Mouse (Mus musculus) T-helper 17 cell (primary cell): ENCODE results near the gene Srrm3.

Source experiments
- in situ Hi-C, 2 experiments: fragments of 300-600 bp; cut with MboI, MseI; formaldehyde crosslinking; loops; 1 replicate in 1 of 2; 2 replicates in 1 of 2; pipeline ENCODE4 v1.15.1; 2025; ENCODE audit warnings: high pct_unique_total_duplicates in 2 of 2

The Srrm3 gene

GRCm38 (mm10) chr5:135903058-135903457 is 96.4 kb downstream of the Srrm3 start:
- in situ Hi-C loops: loop anchor here in 1 of 2 experiments (5.0 kb wide), 1 partner anchor 1116 kb away; no protein-coding TSS in a partner anchor

GRCm38 (mm10) chr5:135903551-135904151 is 97.0 kb downstream of the Srrm3 start:
- in situ Hi-C loops: loop anchor here in 1 of 2 experiments (5.0 kb wide), 1 partner anchor 1116 kb away; no protein-coding TSS in a partner anchor

GRCm38 (mm10) chr5:135904259-135904658 is 97.6 kb downstream of the Srrm3 start:
- in situ Hi-C loops: loop anchor here in 1 of 2 experiments (5.0 kb wide), 1 partner anchor 1117 kb away; no protein-coding TSS in a partner anchor

DNA sequence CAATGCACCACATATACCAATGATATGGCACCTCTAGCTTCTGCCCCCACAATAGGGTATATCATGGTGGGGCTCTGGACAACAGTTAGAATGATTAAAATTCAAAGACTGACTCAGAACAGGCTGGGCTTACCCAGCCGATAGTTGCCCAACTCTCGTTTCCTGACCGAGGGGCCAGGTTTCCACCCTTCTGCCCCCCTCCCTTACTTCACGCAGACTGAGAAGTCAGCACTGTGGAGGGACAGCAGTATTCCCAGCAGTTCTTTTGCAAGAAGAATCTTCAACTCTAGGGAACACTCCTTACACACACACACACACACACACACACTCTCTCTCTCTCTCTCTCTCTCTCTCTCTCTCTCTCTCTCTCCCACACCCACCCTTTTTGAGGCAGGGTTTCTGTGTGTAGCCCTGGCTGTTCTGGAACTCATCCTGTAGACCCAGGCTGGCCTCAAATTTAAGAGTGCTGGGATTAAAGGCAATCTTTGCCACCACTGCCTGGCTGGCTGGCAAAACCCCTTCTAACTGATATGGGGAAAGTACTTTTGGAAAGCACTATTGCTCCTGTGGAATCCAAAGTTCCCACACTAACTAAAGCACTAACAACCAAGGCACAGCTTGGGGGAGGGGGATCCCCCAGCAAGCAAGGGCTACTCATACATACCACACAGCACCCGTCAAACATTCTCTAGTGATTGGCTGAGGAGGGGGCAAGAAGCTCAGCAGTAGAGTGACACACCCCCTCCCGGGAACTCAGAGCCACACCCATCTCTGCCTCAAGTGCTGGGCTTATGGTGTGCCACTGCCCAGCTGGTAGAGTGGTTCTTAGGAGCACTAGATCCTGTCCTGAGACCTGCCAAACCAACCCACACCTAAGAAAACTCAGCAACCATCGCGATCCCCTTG is 98.9 kb downstream of the Srrm3 start:
- in situ Hi-C loops: no loop called here

GRCm38 (mm10) chr5:135906846-135907245 is 100.2 kb downstream of the Srrm3 start:
- in situ Hi-C loops: no loop called here

GRCm38 (mm10) chr5:135907256-135907655 is 100.6 kb downstream of the Srrm3 start:
- in situ Hi-C loops: no loop called here

DNA sequence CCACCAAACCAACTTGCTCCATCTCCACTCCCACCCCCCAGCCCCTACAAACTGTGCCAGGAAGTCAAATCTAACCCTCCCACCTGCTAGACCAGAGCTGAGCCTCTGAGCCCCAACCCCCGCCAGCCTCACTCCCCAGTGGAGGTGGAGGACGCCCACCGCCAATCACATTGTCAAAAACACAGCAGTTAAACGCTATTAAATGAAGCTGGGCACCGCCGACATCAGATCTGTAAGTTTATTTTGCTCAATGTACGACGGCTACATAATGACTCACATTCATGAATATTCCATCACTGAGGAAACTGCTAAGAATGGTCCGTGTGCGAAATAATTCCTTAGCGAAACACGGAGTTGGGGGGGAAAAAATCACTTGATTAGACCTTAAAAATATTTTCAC is 101.5 kb downstream of the Srrm3 start:
- in situ Hi-C loops: no loop called here

DNA sequence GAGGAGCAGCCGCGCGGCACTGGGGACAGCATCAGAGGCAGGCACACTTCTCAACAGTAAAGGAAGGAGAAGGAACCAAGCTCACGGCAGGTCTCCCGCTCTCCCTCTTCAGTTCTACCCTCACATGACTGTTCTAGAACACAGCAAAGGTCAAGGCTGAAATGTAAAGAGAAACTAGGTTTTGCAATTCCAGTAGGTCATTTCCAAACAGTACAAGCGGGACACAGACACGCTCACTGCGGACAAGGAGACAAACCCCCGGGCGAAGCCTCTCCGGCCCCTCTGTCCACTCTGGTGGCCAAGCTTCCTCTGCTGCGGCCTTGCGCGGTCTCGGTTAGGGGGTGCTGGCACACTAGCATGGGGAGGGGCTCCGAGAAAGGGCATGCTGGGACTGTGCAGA is 102.3 kb downstream of the Srrm3 start:
- in situ Hi-C loops: no loop called here

DNA sequence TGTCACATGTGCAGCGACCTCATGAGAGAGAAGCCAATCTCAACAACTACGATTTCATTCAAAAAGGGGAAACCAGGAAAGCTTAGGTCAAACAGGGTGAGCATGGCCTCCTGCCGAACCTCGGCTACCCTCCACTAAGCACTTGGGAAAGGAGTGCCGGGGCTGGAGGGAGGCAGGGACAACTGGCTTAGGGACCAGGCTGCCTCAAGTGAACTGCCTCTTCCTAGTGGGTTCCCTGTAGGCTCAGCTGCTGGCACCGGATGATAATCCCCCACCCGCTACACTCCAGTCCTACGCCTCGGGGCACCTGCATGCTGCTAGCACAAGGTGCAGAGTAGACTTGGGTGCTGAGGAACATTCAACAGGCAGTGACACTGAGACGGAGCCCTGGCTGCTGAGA is 103.0 kb downstream of the Srrm3 start:
- in situ Hi-C loops: no loop called here

- in situ Hi-C loops: no loop called here
These were observed 104.1 kb downstream of the Srrm3 start for GRCm38 (mm10) chr5:135910813-135911212.

GRCm38 (mm10) chr5:135911633-135912220 is 105.0 kb downstream of the Srrm3 start:
- in situ Hi-C loops: no loop called here

DNA sequence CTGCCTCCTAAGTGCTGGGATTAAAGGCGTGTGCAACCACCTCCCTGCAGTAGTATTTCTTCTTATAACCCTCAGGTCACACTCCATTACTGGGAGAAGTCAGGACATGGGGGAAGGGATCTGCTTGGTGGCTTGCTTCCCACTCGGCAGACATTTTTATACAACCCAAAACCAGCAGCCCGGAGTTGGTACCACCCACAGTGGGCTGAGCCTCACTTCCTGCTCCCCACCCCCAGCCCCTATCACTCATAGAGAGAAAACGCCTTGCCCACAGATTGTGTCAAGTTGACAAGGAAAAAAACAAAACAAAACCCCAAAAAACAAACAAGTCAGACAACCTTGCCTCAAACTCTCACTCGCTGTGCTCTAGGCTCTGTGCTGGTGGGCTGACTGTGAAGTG is 106.5 kb downstream of the Srrm3 start:
- in situ Hi-C loops: no loop called here

DNA sequence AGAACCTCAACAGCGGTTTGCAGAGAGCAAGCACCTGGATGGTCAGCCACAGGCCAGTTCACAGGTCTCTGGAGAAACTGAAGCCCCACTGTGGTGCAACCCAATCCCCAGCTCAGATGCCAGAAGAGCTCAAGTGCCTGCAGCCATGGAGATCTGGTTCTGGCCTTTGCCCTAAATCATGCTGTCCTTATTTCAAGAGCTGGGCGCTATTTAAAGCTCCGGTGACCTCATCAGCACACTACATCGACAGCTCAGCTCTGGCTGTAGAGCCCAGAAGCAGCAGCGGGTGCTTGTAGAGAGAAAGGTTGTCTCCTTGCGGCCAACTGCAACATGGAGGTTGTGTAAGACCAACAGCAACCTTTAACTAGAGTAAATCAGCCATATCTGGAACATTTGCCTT is 107.5 kb downstream of the Srrm3 start:
- in situ Hi-C loops: no loop called here

- in situ Hi-C loops: no loop called here
These were observed 109.4 kb downstream of the Srrm3 start for GRCm38 (mm10) chr5:135916051-135916565.

- in situ Hi-C loops: no loop called here
These were observed 109.9 kb downstream of the Srrm3 start for GRCm38 (mm10) chr5:135916601-135917000.

GRCm38 (mm10) chr5:135917327-135918058 is 110.8 kb downstream of the Srrm3 start:
- in situ Hi-C loops: no loop called here

- in situ Hi-C loops: no loop called here
These were observed 111.4 kb downstream of the Srrm3 start for GRCm38 (mm10) chr5:135918059-135918437.

DNA sequence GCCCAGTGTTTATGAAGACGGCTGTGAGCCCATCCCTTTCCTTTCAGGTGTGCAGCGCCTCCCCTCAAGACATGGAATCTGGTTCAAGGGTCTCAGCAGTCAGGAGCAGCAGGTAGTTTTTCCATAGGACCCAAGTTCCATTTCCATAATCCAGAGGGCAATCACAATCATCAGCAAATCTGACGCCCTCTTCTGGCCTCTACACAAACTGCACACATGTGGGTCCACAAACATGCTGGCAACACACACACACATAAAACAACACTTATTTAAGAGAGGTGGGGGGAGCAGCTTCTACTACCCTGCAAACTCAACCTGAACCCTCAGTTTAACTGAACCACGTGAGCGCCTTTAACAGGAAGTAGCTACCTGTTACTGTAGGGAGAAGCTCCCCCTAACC is 111.9 kb downstream of the Srrm3 start:
- in situ Hi-C loops: no loop called here

GRCm38 (mm10) chr5:135919902-135920301 is 113.2 kb downstream of the Srrm3 start:
- in situ Hi-C loops: no loop called here

DNA sequence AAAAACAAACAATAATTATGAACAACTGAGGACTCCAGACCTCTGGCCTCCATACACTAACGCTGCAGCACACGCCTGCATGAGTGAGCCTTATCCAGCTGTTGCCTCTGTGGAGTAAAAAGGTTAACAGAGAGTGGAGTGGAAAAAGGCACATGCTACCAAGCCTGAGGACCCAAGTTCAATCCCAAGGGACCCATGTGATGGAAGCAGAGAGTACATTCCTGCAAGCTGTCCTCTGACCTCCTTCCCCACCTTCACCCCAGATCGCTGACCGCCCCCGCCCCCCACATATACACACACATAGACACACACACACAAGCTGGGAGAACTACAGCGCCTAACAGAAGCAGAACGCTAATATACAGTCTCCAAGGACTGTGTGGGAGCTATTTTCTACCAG is 117.2 kb downstream of the Srrm3 start:
- in situ Hi-C loops: no loop called here
